Mouse (Mus musculus): ENCODE data around the gene Cd300c2.
"Not testable (repeated sequence)": the region's sequence is repeated elsewhere in the genome, so short reads cannot be mapped to it uniquely, and the experiment has no call there.

GRCm38 (mm10) chr11:115037669-115038068 is 36.0 kb upstream of the Cd300c2 start, which contains the start of gene Cd300ld5:
- not testable (repeated sequence) for TF ChIP-seq CTCF (IDR thresholded peaks at IDR 0.05; ENCODE audit: low read depth, low read length); POLR2A (IDR thresholded peaks at IDR 0.05; ENCODE audit: extremely low read depth, insufficient read depth, low read length)

All from liver, adult 2 months (tissue).